Mouse (Mus musculus) thymus, adult 2 months (tissue): ENCODE measurements around the gene Baat. TPM values are rescaled to one million over a fixed set of nuclear protein-coding genes. Genes with fewer than 3 reads are reported as not detected.
A peak's percentile ranks its signal among the peaks of the same experiment; 100 is the strongest.
"Not testable (repeated sequence)": the region's sequence is repeated elsewhere in the genome, so short reads cannot be mapped to it uniquely, and the experiment has no call there.

Source experiments
- DNase-seq: peaks from one replicate; pipeline ENCODE4 v3.0.0; 2021
- H3K27ac ChIP-seq: fragments of 200-500 bp; 2 replicates; pipeline ENCODE4 v1.5.1; 2012; ENCODE audit warnings: low read length, control low read depth; ENCODE audit not compliant: control insufficient read depth, insufficient read depth
- H3K27me3 ChIP-seq: fragments of 200-500 bp; 2 replicates; pipeline ENCODE4 v1.6.1; 2012; ENCODE audit warnings: mild to moderate bottlenecking, low read length, moderate library complexity, mixed read lengths; ENCODE audit not compliant: control insufficient read depth, insufficient read depth
- H3K36me3 ChIP-seq: fragments of 200-500 bp; 2 replicates; pipeline ENCODE4 v1.6.1; 2012; ENCODE audit warnings: mild to moderate bottlenecking, low read length, moderate library complexity; ENCODE audit not compliant: control insufficient read depth, insufficient read depth
- H3K4me1 ChIP-seq: fragments of 200-500 bp; replicated peaks from 2 replicates; pipeline ENCODE4 v1.6.1; 2012; ENCODE audit warnings: low read length; ENCODE audit not compliant: control insufficient read depth, insufficient read depth
- H3K4me3 ChIP-seq: fragments of 200-500 bp; 2 replicates; pipeline ENCODE4 v1.5.1; 2012; ENCODE audit warnings: mild to moderate bottlenecking, low read length, control low read depth, moderate library complexity; ENCODE audit not compliant: control insufficient read depth, insufficient read depth
- CTCF ChIP-seq: fragments of 200-500 bp; IDR thresholded peaks from 2 replicates; pipeline ENCODE4 v1.5.1; 2012; ENCODE audit warnings: mild to moderate bottlenecking, control low read depth, low read length, moderate library complexity, borderline replicate concordance; ENCODE audit not compliant: control insufficient read depth, poor library complexity, insufficient read depth; ENCODE audit errors: extremely low read depth
- POLR2A ChIP-seq: fragments of 200-500 bp; IDR thresholded peaks from 2 replicates; pipeline ENCODE4 v1.6.1; 2012; ENCODE audit warnings: mild to moderate bottlenecking, low read length, control low read depth, moderate library complexity; ENCODE audit not compliant: control insufficient read depth, poor library complexity, insufficient read depth; ENCODE audit errors: extremely low read depth
- WGBS: fragments of 180-500 bp; shearing (Covaris S2); methylation state at CpG from one replicate; pipeline ENCODE4 v1.1.7; 2018; 5-methylcytosine and 5-hydroxymethylcytosine counted together
- polyA plus RNA-seq: library from polyadenylated mRNA; depleted of rRNA; stranded (reverse); fragments of >200 nt; gene quantifications from 2 replicates; pipeline ENCODE4 v1.2.3, GENCODE M21; 2012

Baat gene
- polyA plus RNA-seq, 1 experiment = not detected

- TF ChIP-seq POLR2A (no peak), CTCF (no peak)
- no peak overlapping the region for H3K27ac ChIP-seq
- DNase-seq = no peak
- H3K36me3 ChIP-seq = no peaks in the 10 kb centered on the region
- H3K27me3 ChIP-seq = no peaks in the 10 kb centered on the region
- 95% methylated on average over 1 of the region's 1 CpGs for WGBS
- no peak overlapping the region for H3K4me3 ChIP-seq
- H3K4me1 ChIP-seq = no peaks in the 10 kb centered on the region
These were observed 2.8 kb downstream of the Baat start for GRCm38 (mm10) chr4:49503563-49503962.

DNA sequence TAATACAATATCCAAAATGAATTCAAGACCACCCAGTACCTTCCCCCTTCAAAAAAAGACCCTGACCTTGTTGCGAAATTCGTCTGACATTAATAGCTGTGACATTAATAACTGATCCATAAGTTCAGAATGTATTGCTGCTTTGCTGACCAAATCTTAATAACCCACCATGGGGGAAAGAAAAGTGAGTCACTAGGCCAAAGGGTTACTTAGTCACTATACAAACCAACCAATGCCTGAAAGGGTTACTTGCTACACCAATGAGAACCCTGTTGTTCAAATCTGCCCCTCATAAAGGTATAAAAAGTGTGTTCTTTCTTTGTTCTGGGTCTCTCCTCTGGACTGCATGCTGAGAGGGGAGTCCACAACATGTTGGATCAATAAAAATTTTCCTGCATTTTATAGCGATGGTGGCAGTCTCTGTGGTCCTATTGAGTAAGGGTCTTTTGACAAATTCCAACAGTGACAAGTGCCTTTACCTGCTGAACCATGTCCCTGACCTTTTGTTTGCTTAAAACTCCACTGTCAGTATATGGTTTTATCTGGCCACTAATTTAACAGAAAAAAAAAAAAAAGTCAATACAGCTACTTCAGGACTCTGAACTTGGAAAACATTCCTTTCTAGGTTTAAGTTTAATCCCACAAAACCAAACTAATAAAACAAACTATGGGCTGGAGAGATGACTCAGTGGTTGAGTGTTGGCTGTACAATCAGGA, 20.3 kb downstream of the Baat start:
- H3K27ac ChIP-seq, DNase-seq, H3K4me1 ChIP-seq, H3K27me3 ChIP-seq, H3K4me3 ChIP-seq, H3K36me3 ChIP-seq: not testable (repeated sequence)
- WGBS = 91% methylated on average over 3 of the region's 3 CpGs

DNA sequence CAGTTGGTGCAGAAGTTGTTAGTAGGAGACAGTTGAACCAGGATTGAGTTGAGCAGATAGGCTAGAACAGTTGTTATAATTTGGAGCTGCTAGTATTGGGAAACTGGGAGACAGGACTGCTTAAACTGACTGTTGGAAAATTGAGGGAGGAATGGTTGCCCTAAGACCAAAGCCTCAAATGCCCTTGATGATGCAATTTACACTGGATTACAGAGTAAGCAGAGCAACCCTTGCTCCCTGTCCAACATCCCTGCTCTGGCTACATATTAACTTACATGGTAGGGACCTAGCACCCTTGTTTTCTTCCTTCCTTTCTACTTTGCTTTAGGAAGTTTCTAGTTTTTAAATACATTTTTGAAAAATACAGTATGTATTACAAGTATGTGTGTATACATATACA, 20.9 kb downstream of the Baat start:
- Histone ChIP-seq H3K4me1 (no peaks in the 10 kb centered on the region), H3K27me3 (no peaks in the 10 kb centered on the region), H3K36me3 (no peaks in the 10 kb centered on the region), H3K4me3 (no peak overlapping the region), H3K27ac (no peak overlapping the region)
- DNase-seq = no peak
- TF ChIP-seq POLR2A = no peak
- TF ChIP-seq CTCF = no peak

GRCm38 (mm10) chr4:49480896-49481295, 25.5 kb downstream of the Baat start:
- Histone ChIP-seq H3K36me3 (no peaks in the 10 kb centered on the region), H3K27me3 (no peaks in the 10 kb centered on the region), H3K4me3 (no peak overlapping the region), H3K27ac (no peak overlapping the region), H3K4me1 (no peaks in the 10 kb centered on the region)
- TF ChIP-seq POLR2A = no peak
- TF ChIP-seq CTCF = no peak
- WGBS = 74% methylated on average over 3 of the region's 3 CpGs
- peak; percentile 6 for DNase-seq

DNA sequence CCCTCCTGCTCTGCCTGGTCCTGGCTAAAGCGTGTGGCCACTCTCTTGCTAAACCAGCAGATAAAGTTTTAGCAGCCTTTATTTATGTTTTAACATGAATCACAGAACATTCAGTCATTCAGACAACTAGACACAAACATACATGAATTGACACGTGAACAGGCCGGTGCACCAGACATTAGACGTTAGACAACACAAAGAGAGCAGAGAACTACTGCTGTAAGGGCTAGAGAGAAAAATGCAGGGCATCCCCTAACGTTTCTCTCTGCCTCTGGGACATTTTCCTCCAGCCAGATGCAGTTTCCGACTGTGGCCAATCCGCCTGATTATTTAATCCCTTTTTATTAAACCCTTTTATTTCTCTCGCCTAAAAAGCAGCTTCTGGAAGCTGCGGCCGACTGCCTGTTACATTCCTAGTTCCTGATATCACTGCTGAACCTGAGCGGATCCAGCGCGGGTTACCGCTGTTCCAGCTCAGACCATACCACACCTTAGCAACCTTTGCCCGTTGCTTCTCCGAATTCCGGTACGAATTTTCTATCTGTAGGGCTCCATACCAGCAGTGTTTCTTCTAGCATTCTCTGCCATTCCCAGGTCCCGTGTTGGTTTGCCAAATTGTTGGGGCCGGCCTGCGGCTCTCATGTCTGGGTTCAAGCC, 26.1 kb downstream of the Baat start:
- no peak overlapping the region; the same call in 1 of the 2 replicates for H3K27ac ChIP-seq
- H3K4me1 ChIP-seq = no peaks in the 10 kb centered on the region
- no peaks in the 10 kb centered on the region for H3K27me3 ChIP-seq
- no peak overlapping the region for H3K4me3 ChIP-seq
- 72% methylated on average over 21 of the region's 21 CpGs for WGBS
- no peak for TF ChIP-seq POLR2A
- TF ChIP-seq CTCF = no peak
- no peak for DNase-seq
- no peaks in the 10 kb centered on the region for H3K36me3 ChIP-seq

DNA sequence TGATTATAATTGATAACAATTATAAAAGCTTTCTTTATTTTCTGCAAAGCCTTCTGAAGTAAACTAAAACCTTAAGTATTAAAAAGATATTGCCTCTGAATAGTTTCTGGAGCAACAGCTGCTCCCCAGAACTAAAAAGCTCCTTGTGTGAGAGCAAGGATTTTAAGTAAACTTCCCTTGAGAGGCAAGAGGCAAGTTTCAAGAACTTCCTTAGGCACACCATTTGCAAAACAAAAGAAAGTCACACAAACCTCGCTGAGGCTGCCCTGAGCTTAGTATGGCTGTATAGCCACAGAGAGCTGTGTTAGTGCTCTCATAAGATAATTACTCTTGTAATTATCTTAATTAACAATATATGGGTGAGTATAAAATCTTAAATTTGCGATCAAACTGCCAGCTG, 27.3 kb downstream of the Baat start:
- not testable (repeated sequence) for H3K36me3 ChIP-seq, H3K27ac ChIP-seq, H3K4me1 ChIP-seq, DNase-seq, H3K4me3 ChIP-seq, H3K27me3 ChIP-seq
- WGBS = 67% methylated on average over 2 of the region's 2 CpGs

DNA sequence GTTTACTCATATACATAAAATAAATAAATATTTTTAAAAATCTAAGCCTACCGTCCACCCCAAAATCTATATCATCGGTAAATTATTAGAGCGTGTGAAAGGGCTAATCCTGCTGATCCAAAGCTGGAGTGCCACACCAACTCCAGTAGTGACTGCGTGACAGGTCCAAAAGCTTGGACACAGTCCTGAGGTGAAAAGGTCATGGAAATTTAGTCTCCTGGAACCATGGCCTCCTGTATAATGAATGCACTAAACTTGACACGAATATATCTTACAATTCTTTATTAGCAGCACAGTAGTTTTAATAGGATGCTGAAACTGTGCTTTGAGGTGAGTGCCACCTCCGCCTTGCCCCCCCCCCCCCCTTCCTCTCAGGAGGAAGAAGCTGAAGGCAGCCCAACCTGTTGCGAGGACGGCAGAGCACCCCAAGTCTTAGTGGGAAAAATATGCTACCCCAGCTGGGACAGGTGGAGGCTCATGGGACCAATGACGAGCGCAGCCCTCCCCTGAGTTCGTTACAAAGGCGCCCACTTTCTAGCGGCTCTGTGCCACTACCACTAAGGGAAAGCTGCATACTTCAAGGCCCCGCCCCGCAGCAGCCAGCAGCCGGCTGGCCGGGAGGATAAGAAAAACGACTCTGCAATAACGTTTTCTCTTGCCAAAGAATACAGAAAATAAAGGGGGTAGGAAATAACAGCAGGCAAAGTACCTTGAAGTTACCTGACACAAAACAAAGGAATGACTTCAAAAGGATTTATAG, 28.1 kb downstream of the Baat start:
- H3K27ac ChIP-seq = no peak overlapping the region
- no peaks in the 10 kb centered on the region for H3K36me3 ChIP-seq
- 26% methylated on average over 19 of the region's 19 CpGs for WGBS
- H3K4me3 ChIP-seq = no peak overlapping the region
- no peaks in the 10 kb centered on the region for H3K4me1 ChIP-seq
- DNase-seq = peak; percentile 20
- no peaks in the 10 kb centered on the region for H3K27me3 ChIP-seq
- TF ChIP-seq POLR2A (no peak), CTCF (no peak)
